Comparison of ENCODE assay signal across 8 mouse cellular contexts in the genomic region with DNA sequence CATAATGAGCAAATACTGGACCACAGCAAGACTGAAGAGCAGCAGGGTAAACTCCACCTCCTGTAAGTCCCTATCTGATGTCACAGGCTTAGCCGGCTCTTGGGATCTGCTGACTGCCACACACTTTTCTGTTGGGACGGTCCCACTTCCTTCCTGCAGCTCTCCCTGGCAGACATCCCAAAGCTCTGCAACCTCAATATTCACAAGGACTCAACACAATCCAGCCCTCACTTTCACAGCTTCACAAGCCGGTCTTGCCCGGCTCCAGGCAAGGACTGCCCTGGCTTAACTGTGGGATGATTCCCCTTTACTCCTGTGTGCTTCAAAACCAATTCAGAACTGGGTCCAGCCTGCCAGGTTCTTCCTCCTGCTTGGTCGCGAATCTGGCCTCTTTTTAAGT. TPM values are rescaled to one million over a fixed set of nuclear protein-coding genes. Genes with fewer than 3 reads are reported as not detected.
DNase-seq lines count a peak whose midpoint lies in the region; ATAC-seq lines count a peak whose summit lies in the region.

No protein-coding gene starts in this region.

- no peak for ATAC-seq in embryonic facial prominence, embryonic 13.5 days (ENCODE audit: insufficient number of reproducible peaks, insufficient read depth, low FRiP score, low TSS enrichment, low read depth)
- ATAC-seq in erythroid progenitor cell, adult 5-6 weeks (replicated peaks; ENCODE audit: low FRiP score, poor library complexity, severe bottlenecking): 0 out of 2 replicates have a peak, but pooled peaks have one; percentile 31
- ATAC-seq in intestine, embryonic 16.5 days: peak; percentile 44

- H3K27ac ChIP-seq in embryonic facial prominence, embryonic 13.5 days: peak overlapping the region; percentile 60; the same call in 1 of the 2 replicates
- H3K27ac ChIP-seq in embryonic facial prominence, embryonic 10.5 days (replicated peaks): no peak overlapping the region
- peak overlapping the region; percentile 65 for H3K27ac ChIP-seq in intestine, embryonic 16.5 days (ENCODE audit: low read length)

- no peak for DNase-seq in embryonic facial prominence, embryonic 10.5 days (ENCODE audit: low spot score)
- peak; percentile 75 for DNase-seq in lung, postnatal 10 days
- no peak for DNase-seq in thymus, postnatal 0 days (ENCODE audit: low spot score)
- DNase-seq in layer of hippocampus, postnatal 14 days (ENCODE audit: low spot score in 2 of 2): no peak
- no peak for DNase-seq in spleen, adult 18-20 months

- H3K4me1 ChIP-seq in embryonic facial prominence, embryonic 13.5 days: peaks cover 13% of the 10 kb centered on the region
- no peaks in the 10 kb centered on the region for H3K4me1 ChIP-seq in embryonic facial prominence, embryonic 10.5 days
- peaks cover 17% of the 10 kb centered on the region for H3K4me1 ChIP-seq in intestine, embryonic 16.5 days (ENCODE audit: control insufficient read depth, insufficient read depth, low read length)

- WGBS in embryonic facial prominence, embryonic 13.5 days: 26% methylated on average over 6 of the region's 6 CpGs
- 28% methylated on average over 6 of the region's 6 CpGs for WGBS in embryonic facial prominence, embryonic 10.5 days
- WGBS in intestine, embryonic 16.5 days: 35% methylated on average over 6 of the region's 6 CpGs

- H3K36me3 ChIP-seq in embryonic facial prominence, embryonic 13.5 days: no peaks in the 10 kb centered on the region
- H3K36me3 ChIP-seq in embryonic facial prominence, embryonic 10.5 days (replicated peaks): peaks cover 18% of the 10 kb centered on the region
- H3K36me3 ChIP-seq in intestine, embryonic 16.5 days (ENCODE audit: control insufficient read depth, insufficient read depth, low read length): peaks cover 2% of the 10 kb centered on the region; the same call in 1 of the 2 replicates

- no peaks in the 10 kb centered on the region for H3K9me3 ChIP-seq in embryonic facial prominence, embryonic 13.5 days
- H3K9me3 ChIP-seq in embryonic facial prominence, embryonic 10.5 days: no peaks in the 10 kb centered on the region
- H3K9me3 ChIP-seq in intestine, embryonic 16.5 days (ENCODE audit: control insufficient read depth, low read length): no peaks in the 10 kb centered on the region

- H3K9ac ChIP-seq in embryonic facial prominence, embryonic 13.5 days: no peak overlapping the region
- no peak overlapping the region; the same call in 1 of the 2 replicates for H3K9ac ChIP-seq in intestine, embryonic 16.5 days (ENCODE audit: low read depth, low read length)

- no peaks in the 10 kb centered on the region for H3K27me3 ChIP-seq in embryonic facial prominence, embryonic 13.5 days
- no peaks in the 10 kb centered on the region for H3K27me3 ChIP-seq in embryonic facial prominence, embryonic 10.5 days (replicated peaks; ENCODE audit: low read depth, poor library complexity, severe bottlenecking)
- H3K27me3 ChIP-seq in intestine, embryonic 16.5 days (replicated peaks; ENCODE audit: control insufficient read depth, insufficient read depth, low read length): no peaks in the 10 kb centered on the region

- H3K4me2 ChIP-seq in embryonic facial prominence, embryonic 13.5 days: no peak overlapping the region
- H3K4me2 ChIP-seq in intestine, embryonic 16.5 days (ENCODE audit: low read depth, low read length): no peak overlapping the region

- no peak overlapping the region for H3K4me3 ChIP-seq in embryonic facial prominence, embryonic 13.5 days
- H3K4me3 ChIP-seq in embryonic facial prominence, embryonic 10.5 days: no peak overlapping the region
- no peak overlapping the region for H3K4me3 ChIP-seq in intestine, embryonic 16.5 days (ENCODE audit: low read length)

RNA-seq across cellular contexts. Expression of gene Evi5, which starts 21.1 kb away (rescaled TPM):
- 76.6 and 80.9 TPM in 2 replicates for polyA plus RNA-seq in embryonic facial prominence, embryonic 13.5 days (2015; fragmentation: Nextera tagmentation; extraction: Ambion mirVana)
- polyA plus RNA-seq in embryonic facial prominence, embryonic 10.5 days (2016; fragmentation: Nextera tagmentation; extraction: Ambion mirVana): 55.7 and 56.5 TPM in 2 replicates
- total RNA-seq in erythroid progenitor cell, adult 5-6 weeks (2015; ENCODE audit: low replicate concordance): 287 and 323 TPM in 2 replicates
- total RNA-seq in erythroid progenitor cell, adult 5-6 weeks (2017; ENCODE audit: low replicate concordance): 445 and 526 TPM in 2 replicates
- polyA plus RNA-seq in intestine, embryonic 16.5 days (2015; fragmentation: Nextera tagmentation; extraction: Ambion mirVana): 49.1 and 53.4 TPM in 2 replicates
- polyA plus RNA-seq in thymus, postnatal 0 days (2015; fragmentation: Nextera tagmentation; extraction: Ambion mirVana): 14.9 and 15.6 TPM in 2 replicates
- total RNA-seq in layer of hippocampus, postnatal 14 days (2021): 10 to 100 TPM; 66.6 to 68.9 TPM

RNA-seq across cellular contexts. Expression of gene Ube2d2b, which starts 23.9 kb away (rescaled TPM):
- polyA plus RNA-seq in embryonic facial prominence, embryonic 13.5 days (2015; fragmentation: Nextera tagmentation; extraction: Ambion mirVana): 0.20 and 0.26 TPM in 2 replicates
- polyA plus RNA-seq in embryonic facial prominence, embryonic 10.5 days (2016; fragmentation: Nextera tagmentation; extraction: Ambion mirVana): 0.29 and 0.42 TPM in 2 replicates
- total RNA-seq in erythroid progenitor cell, adult 5-6 weeks (2015; ENCODE audit: low replicate concordance): not detected in 2 replicates
- total RNA-seq in erythroid progenitor cell, adult 5-6 weeks (2017; ENCODE audit: low replicate concordance): 1.0 TPM in 1 of 2 replicates, not detected in the other
- polyA plus RNA-seq in intestine, embryonic 16.5 days (2015; fragmentation: Nextera tagmentation; extraction: Ambion mirVana): 0.07 TPM in 2 replicates
- 0.08 TPM in 1 of 2 replicates, not detected in the other for polyA plus RNA-seq in thymus, postnatal 0 days (2015; fragmentation: Nextera tagmentation; extraction: Ambion mirVana)
- not detected for total RNA-seq in layer of hippocampus, postnatal 14 days (2021)

RNA-seq across cellular contexts. Expression of gene Rpl5, which starts 46.5 kb away (rescaled TPM):
- 76.6 and 81.0 TPM in 2 replicates for polyA plus RNA-seq in embryonic facial prominence, embryonic 13.5 days (2015; fragmentation: Nextera tagmentation; extraction: Ambion mirVana)
- 91.7 and 99.4 TPM in 2 replicates for polyA plus RNA-seq in embryonic facial prominence, embryonic 10.5 days (2016; fragmentation: Nextera tagmentation; extraction: Ambion mirVana)
- 117 and 187 TPM in 2 replicates for total RNA-seq in erythroid progenitor cell, adult 5-6 weeks (2015; ENCODE audit: low replicate concordance)
- total RNA-seq in erythroid progenitor cell, adult 5-6 weeks (2017; ENCODE audit: low replicate concordance): 70.6 and 101 TPM in 2 replicates
- 61.6 and 69.3 TPM in 2 replicates for polyA plus RNA-seq in intestine, embryonic 16.5 days (2015; fragmentation: Nextera tagmentation; extraction: Ambion mirVana)
- polyA plus RNA-seq in thymus, postnatal 0 days (2015; fragmentation: Nextera tagmentation; extraction: Ambion mirVana): 54.9 and 67.3 TPM in 2 replicates
- 100 to 1,000 TPM in 1 of 2 experiments, 10 to 100 TPM in 1; 97.2 to 112 TPM for total RNA-seq in layer of hippocampus, postnatal 14 days (2021)
